Mouse (Mus musculus) intestine, embryonic 14.5 days (tissue): ENCODE measurements at regions not wholly inside any gene's neighbourhood (a gene's known extent, or its start where the extent isn't known, plus 50 kb on each side); places are given as distances from the start of the nearest gene placed in this dataset.

Source experiments
- ATAC-seq: fragments of 200-750 bp; cut with Nextera tagmentation; replicated peaks from 2 replicates; pipeline ENCODE4 v1.8.0; 2017; ENCODE audit warnings: low read depth, moderate number of reproducible peaks, moderate TSS enrichment, moderate library complexity; ENCODE audit not compliant: low FRiP score, low TSS enrichment
- DNase-seq: peaks from one replicate; pipeline ENCODE4 v3.0.0-alpha.2; 2018; ENCODE audit warnings: low spot score
- H3K27ac ChIP-seq: fragments of 300-500 bp; sonication (generic); 2 replicates; pipeline ENCODE4 v1.5.1; 2014; ENCODE audit warnings: low read depth, mild to moderate bottlenecking, control low read depth
- H3K27me3 ChIP-seq: fragments of 300-500 bp; sonication (generic); replicated peaks from 2 replicates; pipeline ENCODE4 v1.6.1; 2014; ENCODE audit warnings: low read length, control low read depth; ENCODE audit not compliant: control insufficient read depth, insufficient read depth
- H3K36me3 ChIP-seq: fragments of 300-500 bp; sonication (generic); 2 replicates; pipeline ENCODE4 v1.6.1; 2014; ENCODE audit warnings: low read length, control low read depth; ENCODE audit not compliant: control insufficient read depth, insufficient read depth
- H3K4me1 ChIP-seq: fragments of 300-500 bp; sonication (generic); replicated peaks from 2 replicates; pipeline ENCODE4 v1.6.1; 2014; ENCODE audit warnings: low read length, control low read depth, mixed read lengths; ENCODE audit not compliant: control insufficient read depth, insufficient read depth
- H3K4me2 ChIP-seq: fragments of 300-500 bp; sonication (generic); 2 replicates; pipeline ENCODE4 v1.6.1; 2014; ENCODE audit warnings: low read length
- H3K4me3 ChIP-seq: fragments of 300-500 bp; sonication (generic); 2 replicates; pipeline ENCODE4 v1.5.1; 2014; ENCODE audit warnings: low read depth, low read length, control low read depth, mixed read lengths
- H3K9ac ChIP-seq: fragments of 300-500 bp; sonication (generic); 2 replicates; pipeline ENCODE4 v1.6.1; 2014; ENCODE audit warnings: mild to moderate bottlenecking, low read length
- H3K9me3 ChIP-seq: fragments of 300-500 bp; sonication (generic); 2 replicates; pipeline ENCODE4 v1.6.1; 2016; ENCODE audit warnings: low read length, control low read depth; ENCODE audit not compliant: control insufficient read depth
- WGBS: fragments of 180-500 bp; shearing (Covaris S2); extraction: QIAGEN DNeasy Blood & Tissue Kit; methylation state at CpG from one replicate; pipeline ENCODE4 v1.1.7; 2014; 5-methylcytosine and 5-hydroxymethylcytosine counted together

DNA sequence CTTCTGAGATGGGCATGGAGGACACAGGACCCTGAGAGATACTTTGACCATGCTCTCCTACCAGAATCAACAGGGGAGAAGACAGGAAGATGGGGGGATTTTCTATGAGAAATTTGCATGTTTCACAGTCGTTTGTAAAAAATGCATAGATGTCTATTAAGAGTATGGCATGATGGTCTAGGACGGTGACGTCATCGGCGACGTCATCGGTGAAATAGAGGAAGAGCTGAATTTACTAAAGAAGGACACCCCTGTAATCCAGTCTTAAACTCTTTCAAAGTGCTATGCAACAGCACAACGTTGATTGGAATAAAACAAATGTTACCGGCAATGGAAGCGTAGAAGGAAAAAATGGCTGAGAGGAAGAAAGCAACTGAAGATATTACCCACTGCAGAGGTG lies 441.4 kb upstream of the Adgrl2 start:
- Histone ChIP-seq H3K4me3 (no peak overlapping the region), H3K4me2 (no peak overlapping the region), H3K4me1 (no peaks in the 10 kb centered on the region), H3K9me3 (no peaks in the 10 kb centered on the region), H3K27ac (no peak overlapping the region), H3K36me3 (no peaks in the 10 kb centered on the region), H3K9ac (no peak overlapping the region), H3K27me3 (no peaks in the 10 kb centered on the region)
- DNase-seq (no peak), ATAC-seq (no peak)
- WGBS = 90% methylated on average over 10 of the region's 10 CpGs

DNA sequence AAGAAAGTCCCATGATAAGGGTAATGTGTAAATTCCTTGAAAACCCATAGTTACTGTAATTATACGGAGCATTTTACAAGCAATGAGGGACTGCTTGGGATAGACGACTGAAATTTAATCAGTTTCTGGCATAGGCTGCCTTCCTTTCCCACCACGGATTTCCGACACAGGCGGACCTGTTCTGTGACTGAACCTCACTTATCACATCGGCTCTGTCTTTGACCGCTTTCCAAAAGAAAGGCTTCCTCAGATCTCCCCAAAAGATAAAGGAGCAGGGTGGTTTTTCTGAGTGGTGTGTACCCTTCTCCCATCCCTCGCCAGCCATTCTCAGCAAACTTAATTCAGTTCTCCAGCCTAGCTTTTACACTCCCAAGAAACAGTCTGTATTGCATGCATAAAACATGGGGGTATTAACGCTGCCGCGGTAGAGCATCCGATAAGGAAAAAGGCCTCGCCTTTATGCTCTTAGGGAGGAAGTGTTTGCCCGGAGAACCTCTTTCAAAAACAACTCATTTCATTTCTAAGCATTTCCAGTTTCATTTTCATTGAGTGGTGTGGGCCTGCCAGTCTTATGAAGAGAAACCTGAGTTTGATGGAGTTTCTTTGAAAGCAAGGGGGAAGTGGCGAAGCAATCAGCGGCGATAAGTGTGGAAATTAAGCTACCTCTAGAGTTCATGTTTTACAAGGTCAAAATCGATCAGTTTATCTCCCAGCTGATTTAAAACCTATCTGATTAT lies 435.8 kb upstream of the Adgrl2 start:
- H3K4me1 ChIP-seq = no peaks in the 10 kb centered on the region
- no peaks in the 10 kb centered on the region for H3K9me3 ChIP-seq
- H3K4me2 ChIP-seq = no peak overlapping the region
- H3K4me3 ChIP-seq = no peak overlapping the region
- no peaks in the 10 kb centered on the region for H3K36me3 ChIP-seq
- WGBS = 73% methylated on average over 18 of the region's 18 CpGs
- no peak overlapping the region for H3K9ac ChIP-seq
- no peak overlapping the region for H3K27ac ChIP-seq
- no peaks in the 10 kb centered on the region for H3K27me3 ChIP-seq
- DNase-seq (no peak), ATAC-seq (no peak)

DNA sequence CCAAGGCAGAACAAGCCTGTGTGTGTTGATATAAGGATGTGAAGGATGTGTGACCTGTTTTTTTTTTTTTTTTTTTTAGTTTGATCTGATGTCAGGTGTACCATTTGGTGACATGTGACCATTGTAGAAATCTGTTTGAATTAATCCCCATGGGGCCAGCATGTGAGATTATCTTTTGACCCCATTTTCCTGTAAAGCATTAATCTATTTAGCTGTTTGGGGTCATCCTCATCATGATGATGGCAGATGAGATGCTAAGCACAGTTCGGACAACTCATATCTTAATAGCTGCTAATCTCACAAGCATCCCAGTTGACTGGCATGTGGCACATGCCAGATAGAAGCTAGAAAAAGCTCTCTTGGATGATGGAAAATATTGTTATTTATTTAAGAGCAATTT lies 434.0 kb upstream of the Adgrl2 start:
- DNase-seq (no peak), ATAC-seq (no peak)
- whole genome bisulfite sequencing = 88% methylated on average over 1 of the region's 1 CpGs

DNA sequence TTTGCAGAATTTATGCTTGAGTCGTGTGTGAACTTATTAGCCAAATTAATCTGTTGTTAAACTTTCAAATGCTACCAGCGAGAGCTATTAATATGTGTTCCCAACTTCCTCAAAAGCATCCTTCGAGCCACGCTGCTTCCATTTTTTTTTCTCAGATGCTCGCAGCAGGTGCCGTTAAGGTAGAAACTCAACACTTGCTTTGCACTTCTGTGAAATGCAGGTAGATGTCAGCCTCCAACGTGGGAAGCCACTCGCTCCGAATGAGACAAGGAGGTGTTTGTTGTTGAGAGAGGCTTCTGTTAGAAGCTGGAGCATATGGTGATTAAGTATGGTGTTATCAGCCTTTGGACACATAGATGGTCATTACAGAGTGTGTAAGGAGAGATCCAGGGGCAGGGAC lies 433.1 kb upstream of the Adgrl2 start:
- DNase-seq (no peak), ATAC-seq (no peak)
- 62% methylated on average over 9 of the region's 9 CpGs for WGBS
- Histone ChIP-seq H3K27ac (no peak overlapping the region), H3K4me2 (no peak overlapping the region), H3K36me3 (no peaks in the 10 kb centered on the region), H3K4me1 (no peaks in the 10 kb centered on the region), H3K4me3 (no peak overlapping the region), H3K9ac (no peak overlapping the region), H3K27me3 (no peaks in the 10 kb centered on the region), H3K9me3 (no peaks in the 10 kb centered on the region)

More for the DNA sequence above, 434.0 kb upstream of the Adgrl2 start:
- H3K27me3 ChIP-seq = no peaks in the 10 kb centered on the region
- no peak overlapping the region for H3K4me2 ChIP-seq
- H3K36me3 ChIP-seq = no peaks in the 10 kb centered on the region
- no peaks in the 10 kb centered on the region for H3K4me1 ChIP-seq
- no peak overlapping the region for H3K27ac ChIP-seq
- no peak overlapping the region for H3K4me3 ChIP-seq
- no peaks in the 10 kb centered on the region for H3K9me3 ChIP-seq
- H3K9ac ChIP-seq = no peak overlapping the region

DNA sequence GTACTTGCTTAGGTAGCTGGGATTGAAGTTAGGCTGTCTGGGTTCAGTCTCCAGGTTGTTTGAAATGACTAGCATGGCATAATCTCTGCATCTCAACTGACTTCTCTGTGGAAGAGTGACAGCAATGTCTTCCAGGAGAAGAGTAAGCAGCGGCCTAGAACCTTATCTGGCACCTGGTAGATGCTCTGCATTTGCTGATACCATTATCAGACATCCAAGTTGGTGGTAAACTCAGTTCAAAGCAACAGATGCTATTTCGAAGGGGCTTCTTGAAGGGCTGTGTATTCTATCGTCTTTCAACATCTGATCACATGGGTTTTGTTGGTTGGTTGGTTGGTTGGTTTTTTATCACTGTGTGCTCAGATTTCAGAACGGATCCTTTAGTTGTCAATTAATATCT lies 424.7 kb upstream of the Adgrl2 start:
- WGBS = 80% methylated on average over 4 of the region's 4 CpGs
- Histone ChIP-seq H3K9me3 (no peaks in the 10 kb centered on the region), H3K4me3 (no peak overlapping the region), H3K9ac (no peak overlapping the region), H3K27me3 (no peaks in the 10 kb centered on the region), H3K27ac (no peak overlapping the region), H3K36me3 (no peaks in the 10 kb centered on the region), H3K4me1 (no peaks in the 10 kb centered on the region), H3K4me2 (no peak overlapping the region)
- ATAC-seq (no peak), DNase-seq (no peak)

DNA sequence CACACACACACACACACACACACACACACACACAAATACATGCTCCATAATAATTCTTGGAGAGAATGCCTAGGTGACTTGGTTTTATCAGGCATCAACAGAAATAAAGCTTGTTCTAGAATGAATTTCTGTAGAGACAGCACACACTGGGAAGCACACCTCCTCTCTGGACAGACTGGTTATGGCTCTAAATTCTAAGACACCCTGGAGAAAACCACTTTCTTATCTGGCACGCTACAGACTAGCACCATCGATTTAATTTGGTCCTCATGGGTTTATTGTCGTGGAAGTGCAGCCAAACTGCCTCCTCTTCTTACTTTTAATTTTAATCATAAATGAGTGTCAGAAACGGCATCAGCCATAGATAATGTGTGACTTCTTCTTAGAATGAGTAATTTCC lies 422.8 kb upstream of the Adgrl2 start:
- Histone ChIP-seq H3K9me3 (no peaks in the 10 kb centered on the region), H3K36me3 (no peaks in the 10 kb centered on the region), H3K27me3 (no peaks in the 10 kb centered on the region), H3K27ac (no peak overlapping the region), H3K4me2 (no peak overlapping the region), H3K4me1 (no peaks in the 10 kb centered on the region), H3K4me3 (no peak overlapping the region), H3K9ac (no peak overlapping the region)
- no peak for ATAC-seq
- 86% methylated on average over 4 of the region's 4 CpGs for WGBS
- DNase-seq = no peak

DNA sequence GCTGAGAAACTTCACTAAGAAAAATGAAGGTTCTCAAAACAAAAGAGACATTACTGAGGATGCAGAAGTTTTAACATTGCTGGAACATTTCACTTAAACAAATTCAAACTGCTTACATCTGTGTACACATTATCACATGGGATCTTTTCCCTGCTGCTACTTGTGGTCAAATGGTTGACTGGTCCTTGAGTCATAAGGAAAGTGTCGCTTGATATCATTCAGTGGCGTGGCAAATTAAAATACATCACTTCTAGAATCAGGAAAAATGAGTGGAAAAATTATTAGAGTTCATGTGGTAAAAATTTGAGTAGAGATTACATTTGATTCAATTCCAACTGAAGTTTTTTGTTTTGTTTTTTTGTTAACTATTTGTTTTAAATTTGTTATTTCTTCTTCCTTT lies 420.2 kb upstream of the Adgrl2 start:
- no peak overlapping the region for H3K4me2 ChIP-seq
- no peak overlapping the region for H3K27ac ChIP-seq
- 86% methylated on average over 2 of the region's 2 CpGs for WGBS
- H3K9ac ChIP-seq = no peak overlapping the region
- ATAC-seq (no peak), DNase-seq (no peak)
- H3K9me3 ChIP-seq = no peaks in the 10 kb centered on the region
- no peaks in the 10 kb centered on the region for H3K27me3 ChIP-seq
- no peaks in the 10 kb centered on the region; the same call in 1 of the 2 replicates for H3K4me1 ChIP-seq
- no peaks in the 10 kb centered on the region for H3K36me3 ChIP-seq
- no peak overlapping the region for H3K4me3 ChIP-seq

DNA sequence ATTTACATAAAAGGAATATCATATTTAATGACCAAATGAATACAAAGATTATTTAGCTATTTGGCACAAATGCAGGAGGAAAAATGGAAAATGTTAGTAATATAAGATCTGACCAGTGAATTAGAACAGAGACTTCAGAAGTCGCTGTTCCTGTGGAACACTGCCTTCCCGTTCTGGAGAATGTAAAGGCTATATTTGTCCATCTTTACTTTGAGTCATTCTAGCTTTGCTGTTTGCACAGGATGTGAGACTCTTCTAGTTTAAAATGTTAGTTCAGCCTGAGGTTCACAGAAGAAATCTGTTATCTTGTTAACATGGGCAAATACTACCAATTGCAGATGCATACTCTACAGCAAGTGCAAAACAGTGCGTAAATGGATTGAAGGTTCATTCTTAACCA lies 418.5 kb upstream of the Adgrl2 start:
- Histone ChIP-seq H3K36me3 (no peaks in the 10 kb centered on the region), H3K9ac (no peak overlapping the region), H3K27me3 (no peaks in the 10 kb centered on the region), H3K9me3 (no peaks in the 10 kb centered on the region), H3K4me2 (no peak overlapping the region), H3K4me1 (no peaks in the 10 kb centered on the region; the same call in 1 of the 2 replicates), H3K27ac (no peak overlapping the region), H3K4me3 (no peak overlapping the region)
- no peak for ATAC-seq
- WGBS = 73% methylated on average over 3 of the region's 3 CpGs
- no peak for DNase-seq

DNA sequence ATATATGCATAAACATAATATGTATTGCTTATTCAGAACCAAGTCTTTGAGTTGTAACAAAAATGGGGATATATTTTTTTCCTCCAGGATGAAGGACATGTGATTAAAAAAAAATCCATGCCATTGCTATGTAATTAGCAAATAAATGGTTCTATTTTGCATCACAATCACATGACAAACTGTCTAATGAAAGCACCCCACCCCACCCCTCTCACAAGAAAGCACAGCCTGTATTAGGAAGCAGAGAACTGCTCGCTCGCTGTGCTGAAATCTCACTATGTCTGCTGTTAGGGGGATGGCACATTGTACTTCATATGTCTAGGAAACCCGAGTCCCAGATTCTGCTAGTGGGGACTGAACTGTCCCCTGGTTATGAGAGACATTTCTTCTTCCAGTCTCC lies 415.5 kb upstream of the Adgrl2 start:
- Histone ChIP-seq H3K9ac (no peak overlapping the region), H3K9me3 (no peaks in the 10 kb centered on the region), H3K4me1 (no peaks in the 10 kb centered on the region; the same call in none of the 2 replicates), H3K27me3 (no peaks in the 10 kb centered on the region), H3K4me3 (no peak overlapping the region), H3K36me3 (no peaks in the 10 kb centered on the region), H3K4me2 (no peak overlapping the region), H3K27ac (no peak overlapping the region)
- ATAC-seq (no peak), DNase-seq (no peak)
- 81% methylated on average over 3 of the region's 3 CpGs for WGBS
